Mouse (Mus musculus): ENCODE results near the gene Krtap8-1.

Krtap8-1 gene

GRCm38 (mm10) chr16:89487852-89488251 is at the start of gene Krtap8-1:
TSS of gene Krtap8-1 (minus strand) at chr16:89487952.
- DNase-seq (ENCODE audit: low read depth, low spot score), result no peak

DNA sequence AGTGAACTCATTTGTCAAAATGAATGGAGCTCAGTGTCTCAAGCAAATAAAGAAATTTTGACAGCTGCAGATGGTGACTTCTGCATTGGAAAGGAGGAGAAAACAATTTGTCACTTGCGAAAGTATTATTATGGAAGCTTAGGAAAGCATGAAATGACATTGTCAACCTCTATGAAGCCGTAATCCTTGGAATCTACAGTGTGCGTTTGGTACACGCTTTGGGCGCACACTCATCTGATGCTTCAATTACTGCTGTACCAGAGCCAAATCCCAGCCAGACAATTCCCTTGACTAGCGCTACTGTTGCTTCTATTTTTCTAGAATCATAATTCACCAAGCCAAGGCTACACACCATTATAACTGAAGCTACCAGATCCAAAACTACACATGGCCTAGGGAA is 49.6 kb upstream of the Krtap8-1 start:
- no peak for DNase-seq (ENCODE audit: low read depth, low spot score)

- DNase-seq (ENCODE audit: low read depth, low spot score), result no peak
Observed at GRCm38 (mm10) chr16:89530547-89530946, 42.8 kb upstream of the Krtap8-1 start.

DNA sequence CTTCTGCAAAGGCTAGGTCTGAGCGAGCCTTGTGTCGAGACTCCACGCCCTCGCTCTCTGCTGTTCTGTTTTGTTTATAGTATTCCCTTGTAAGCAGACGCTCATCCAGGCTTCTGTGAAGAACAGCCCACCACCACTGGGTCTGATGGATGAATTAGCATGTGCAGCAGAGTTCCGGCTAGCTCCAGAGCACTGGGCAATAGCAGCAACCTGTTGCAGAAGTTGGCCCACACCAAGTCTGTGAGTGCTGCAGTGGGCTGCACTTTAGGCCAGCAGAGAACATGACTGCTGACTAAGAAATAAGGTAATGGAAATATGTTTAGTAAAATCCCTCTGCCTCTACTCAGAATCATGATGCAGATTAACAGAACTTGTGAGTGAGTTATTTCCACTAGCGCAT is 42.1 kb upstream of the Krtap8-1 start:
- DNase-seq (ENCODE audit: low read depth, low spot score), result no peak

- no peak for DNase-seq (ENCODE audit: low read depth, low spot score)
Observed at GRCm38 (mm10) chr16:89528380-89528779, 40.6 kb upstream of the Krtap8-1 start.

GRCm38 (mm10) chr16:89520996-89521395 is 33.2 kb upstream of the Krtap8-1 start:
- DNase-seq (ENCODE audit: low read depth, low spot score), result no peak

DNA sequence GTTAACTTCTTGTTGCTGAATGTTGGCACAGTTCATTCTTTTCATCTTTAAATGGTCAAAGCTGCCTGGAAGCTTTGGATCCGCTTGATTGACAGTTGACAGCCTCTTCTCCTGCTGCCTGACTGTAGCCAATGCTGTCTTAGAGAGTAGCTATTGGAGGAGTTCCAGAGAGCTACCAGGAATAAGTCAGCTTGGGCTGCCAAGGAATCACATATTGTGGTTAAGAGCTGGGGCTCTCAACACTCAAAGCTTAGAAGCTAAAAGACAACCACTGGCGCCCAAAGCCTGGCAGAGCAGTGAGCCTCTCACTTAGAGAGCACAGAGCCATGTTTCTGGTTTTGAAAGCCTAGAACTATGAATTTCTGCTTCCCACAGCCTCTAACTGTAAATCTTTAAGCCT is 32.8 kb upstream of the Krtap8-1 start:
- no peak for DNase-seq (ENCODE audit: low read depth, low spot score)

DNA sequence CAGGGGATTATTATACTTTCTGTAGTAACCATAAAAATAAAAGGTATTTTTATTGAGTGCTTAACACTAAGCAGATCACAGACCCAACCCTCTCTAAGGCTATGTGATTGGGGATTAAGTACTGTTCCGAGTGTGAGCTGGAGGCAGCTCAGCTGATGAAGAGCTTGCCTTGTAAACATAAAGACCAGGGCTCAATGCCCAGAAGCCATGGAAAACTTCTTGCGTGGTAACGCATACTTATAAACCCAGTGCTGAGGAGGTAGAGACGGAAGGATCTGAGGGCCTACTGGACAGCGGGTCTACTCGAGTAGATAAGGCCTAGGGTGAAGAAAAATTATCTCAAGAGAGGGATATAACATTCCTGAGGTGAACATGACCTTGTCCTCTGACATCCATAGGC is 32.3 kb upstream of the Krtap8-1 start:
- DNase-seq (ENCODE audit: low read depth, low spot score), result no peak

- DNase-seq (ENCODE audit: low read depth, low spot score), result peak; percentile 59
Observed at GRCm38 (mm10) chr16:89517635-89518034, 29.9 kb upstream of the Krtap8-1 start.

GRCm38 (mm10) chr16:89513431-89513830 is 25.7 kb upstream of the Krtap8-1 start:
- no peak for DNase-seq (ENCODE audit: low read depth, low spot score)

GRCm38 (mm10) chr16:89508223-89508622 is 20.5 kb upstream of the Krtap8-1 start, which contains the start of gene Krtap7-1:
TSS of gene Krtap7-1 (minus strand) at chr16:89508323.
- no peak for DNase-seq (ENCODE audit: low read depth, low spot score)

DNA sequence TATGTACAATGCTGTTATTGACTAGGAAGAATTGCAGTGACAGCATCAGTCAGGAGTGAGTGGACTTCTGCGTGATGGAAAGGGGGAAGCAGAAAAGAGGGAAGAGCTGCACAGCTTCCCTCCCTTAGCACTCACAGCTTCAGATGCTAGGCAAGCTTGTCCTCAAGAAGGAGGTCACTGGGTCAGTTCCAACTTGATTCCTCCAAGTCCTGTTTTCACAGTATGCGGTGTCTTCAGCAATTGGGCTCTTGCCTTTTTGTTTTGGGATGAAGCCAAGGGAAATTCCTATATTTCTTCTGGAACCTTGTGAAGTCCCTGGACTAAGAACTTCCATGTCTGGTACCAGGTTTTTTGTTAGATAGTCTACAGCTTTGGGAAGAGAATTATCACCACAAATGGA is 15.8 kb upstream of the Krtap8-1 start:
- no peak for DNase-seq (ENCODE audit: low read depth, low spot score)

GRCm38 (mm10) chr16:89501870-89502269 is 14.1 kb upstream of the Krtap8-1 start:
- DNase-seq (ENCODE audit: low read depth, low spot score), result no peak

DNA sequence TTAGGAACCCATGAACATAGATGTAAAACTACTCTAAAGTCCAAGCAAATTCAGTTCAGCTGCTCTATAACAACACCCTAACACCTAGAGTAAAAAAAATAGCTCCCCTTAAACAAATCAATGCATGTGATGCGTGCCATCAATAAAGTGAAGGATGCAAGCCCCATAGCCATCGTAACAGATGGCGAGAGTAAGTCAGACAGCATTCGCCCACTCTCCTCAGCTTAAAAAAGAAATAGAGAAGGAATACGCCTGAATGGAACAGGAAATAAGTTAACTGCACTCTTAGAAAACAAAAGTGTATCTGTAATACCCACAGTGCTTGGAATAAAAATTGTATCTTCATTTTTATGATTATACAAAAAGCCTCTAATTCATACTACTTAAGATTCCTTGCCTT is 9.2 kb upstream of the Krtap8-1 start:
- no peak for DNase-seq (ENCODE audit: low read depth, low spot score)

- DNase-seq (ENCODE audit: low read depth, low spot score), result no peak
Observed at GRCm38 (mm10) chr16:89495394-89496153, 7.8 kb upstream of the Krtap8-1 start.

GRCm38 (mm10) chr16:89477679-89478314 is 10.0 kb downstream of the Krtap8-1 start:
- DNase-seq (ENCODE audit: low read depth, low spot score), result no peak

DNA sequence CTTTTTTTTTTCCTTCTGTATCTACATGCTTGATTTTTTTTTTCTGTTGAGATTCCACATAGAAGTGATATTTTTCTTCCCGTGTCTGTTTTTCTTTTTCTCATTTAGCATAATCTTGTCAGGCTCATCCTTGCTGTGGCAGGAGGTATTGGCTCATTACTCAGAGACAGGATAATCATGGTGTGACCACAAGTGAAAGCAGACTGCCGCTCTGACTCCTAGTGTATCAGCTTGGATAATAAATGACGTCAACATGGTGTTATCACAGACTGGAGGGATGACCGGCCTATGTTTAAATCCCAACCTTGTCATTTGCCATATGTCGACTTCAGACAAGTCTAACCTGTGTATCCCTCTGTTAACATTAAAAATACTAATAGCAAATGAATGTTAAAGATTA is 26.6 kb downstream of the Krtap8-1 start:
- no peak for DNase-seq (ENCODE audit: low read depth, low spot score)

Data from R1 (cell line).